Mouse (Mus musculus) liver, embryonic 11.5 days (tissue): ENCODE results near the gene Barx2. TPM values are rescaled to one million over a fixed set of nuclear protein-coding genes. Genes with fewer than 3 reads are reported as not detected.

Source experiments
- ATAC-seq: fragments of 200-750 bp; cut with Nextera tagmentation; replicated peaks from 2 replicates; pipeline ENCODE4 v1.8.0; 2017; ENCODE audit warnings: moderate number of reproducible peaks, mild to moderate bottlenecking, moderate TSS enrichment, moderate library complexity; ENCODE audit not compliant: low FRiP score
- DNase-seq: peaks from one replicate; pipeline ENCODE4 v3.0.0-alpha.2; 2017; ENCODE audit warnings: low spot score
- H3K27ac ChIP-seq: fragments of 300-500 bp; sonication (generic); 2 replicates; pipeline ENCODE4 v1.5.1; 2014; ENCODE audit warnings: mild to moderate bottlenecking, low read depth, low read length, control low read depth
- H3K27me3 ChIP-seq: fragments of 300-500 bp; sonication (generic); replicated peaks from 2 replicates; pipeline ENCODE4 v1.6.1; 2014; ENCODE audit warnings: low read length, mixed read lengths; ENCODE audit not compliant: control insufficient read depth, insufficient read depth
- H3K36me3 ChIP-seq: fragments of 300-500 bp; sonication (generic); 2 replicates; pipeline ENCODE4 v1.6.1; 2014; ENCODE audit warnings: mild to moderate bottlenecking, low read length, moderate library complexity, mixed read lengths; ENCODE audit not compliant: control insufficient read depth, insufficient read depth
- H3K4me1 ChIP-seq: fragments of 300-500 bp; sonication (generic); replicated peaks from 2 replicates; pipeline ENCODE4 v1.6.1; 2014; ENCODE audit warnings: low read length, mixed read lengths; ENCODE audit not compliant: control insufficient read depth, insufficient read depth
- H3K4me2 ChIP-seq: fragments of 300-500 bp; sonication (generic); 2 replicates; pipeline ENCODE4 v1.6.1; 2014; ENCODE audit warnings: mild to moderate bottlenecking, control low read depth, moderate library complexity
- H3K4me3 ChIP-seq: fragments of 300-500 bp; sonication (generic); 2 replicates; pipeline ENCODE4 v1.5.1; 2014; ENCODE audit warnings: low read depth, low read length, control low read depth
- H3K9ac ChIP-seq: fragments of 300-500 bp; sonication (generic); 2 replicates; pipeline ENCODE4 v1.6.1; 2014; ENCODE audit warnings: low read depth, low read length, control low read depth
- H3K9me3 ChIP-seq: fragments of 300-500 bp; sonication (generic); 2 replicates; pipeline ENCODE4 v1.6.1; 2016; ENCODE audit warnings: low read length, inconsistent platforms, mixed read lengths; ENCODE audit not compliant: control insufficient read depth
- WGBS: fragments of 180-500 bp; shearing (Covaris S2); extraction: QIAGEN DNeasy Blood & Tissue Kit; methylation state at CpG from one replicate; pipeline ENCODE4 v1.1.7; 2014; 5-methylcytosine and 5-hydroxymethylcytosine counted together
- polyA plus RNA-seq: library from polyadenylated mRNA; unstranded; fragments of >200 nt; fragmentation: Nextera tagmentation; extraction: Ambion mirVana; gene quantifications from 2 replicates; pipeline ENCODE4 v1.2.1, GENCODE M21; 2014

Gene Barx2
- polyA plus RNA-seq, 1 experiment from 2014 or later: not detected

DNA sequence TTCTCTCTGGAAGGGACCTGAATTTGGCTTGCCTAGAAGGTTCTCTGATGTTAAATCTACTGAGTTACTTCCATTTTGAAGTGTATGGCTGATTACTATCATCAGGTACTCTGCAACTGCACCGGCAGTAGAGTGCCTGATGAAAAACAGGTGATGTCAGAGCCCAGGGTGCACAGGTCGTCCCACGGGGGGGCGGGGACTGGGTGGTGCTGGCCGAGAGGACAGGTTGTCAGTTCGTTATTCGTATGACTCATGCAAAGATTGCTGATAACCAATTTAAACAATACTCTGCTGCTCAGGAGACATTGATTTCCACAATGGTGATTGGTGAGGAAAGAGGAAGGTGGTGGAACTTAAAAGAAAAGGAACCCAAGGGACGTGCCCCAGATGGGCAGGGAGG is 61.6 kb downstream of the Barx2 start:
- Histone ChIP-seq H3K27ac (no peak overlapping the region), H3K9ac (no peak overlapping the region), H3K27me3 (no peaks in the 10 kb centered on the region), H3K4me2 (no peak overlapping the region), H3K4me1 (no peaks in the 10 kb centered on the region), H3K36me3 (no peaks in the 10 kb centered on the region), H3K4me3 (no peak overlapping the region), H3K9me3 (no peaks in the 10 kb centered on the region)
- 40% methylated on average over 8 of the region's 8 CpGs for WGBS
- no peak for DNase-seq
- ATAC-seq: no peak

DNA sequence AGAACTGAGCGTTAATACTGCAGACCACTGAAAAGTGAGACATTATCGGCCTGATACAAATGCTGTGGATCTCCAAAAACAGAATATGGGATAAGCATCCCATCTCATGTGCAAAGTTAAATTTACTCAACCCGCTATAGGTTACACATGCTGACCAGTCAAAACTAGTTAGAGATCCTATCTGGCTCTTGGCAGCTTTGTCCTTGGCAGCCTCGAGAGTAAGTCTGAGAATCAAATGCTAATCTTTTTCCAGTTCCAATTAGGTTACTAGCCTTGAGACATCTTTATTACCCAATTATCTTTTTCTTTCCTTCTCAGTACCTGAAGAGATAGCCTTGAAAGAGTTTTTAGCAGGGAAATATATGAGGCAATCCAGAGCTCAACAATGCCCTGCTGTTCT is 62.6 kb downstream of the Barx2 start:
- Histone ChIP-seq H3K27me3 (no peaks in the 10 kb centered on the region), H3K9me3 (no peaks in the 10 kb centered on the region), H3K4me3 (no peak overlapping the region), H3K4me1 (no peaks in the 10 kb centered on the region), H3K27ac (no peak overlapping the region), H3K4me2 (no peak overlapping the region), H3K9ac (no peak overlapping the region), H3K36me3 (no peaks in the 10 kb centered on the region)
- ATAC-seq (no peak), DNase-seq (no peak)
- WGBS: 80% methylated on average over 4 of the region's 4 CpGs

GRCm38 (mm10) chr9:31849387-31849786 is 63.9 kb downstream of the Barx2 start:
- 79% methylated on average over 7 of the region's 7 CpGs for WGBS
- Histone ChIP-seq H3K4me2 (no peak overlapping the region), H3K4me3 (no peak overlapping the region), H3K36me3 (no peaks in the 10 kb centered on the region), H3K27ac (no peak overlapping the region), H3K9me3 (no peaks in the 10 kb centered on the region), H3K9ac (no peak overlapping the region), H3K4me1 (no peaks in the 10 kb centered on the region), H3K27me3 (no peaks in the 10 kb centered on the region)
- no peak for DNase-seq
- ATAC-seq: no peak

- WGBS: 70% methylated on average over 5 of the region's 5 CpGs
- no peak for DNase-seq
- no peak for ATAC-seq
- Histone ChIP-seq H3K4me1 (no peaks in the 10 kb centered on the region), H3K9ac (no peak overlapping the region), H3K9me3 (no peaks in the 10 kb centered on the region), H3K4me3 (no peak overlapping the region), H3K27me3 (no peaks in the 10 kb centered on the region), H3K4me2 (no peak overlapping the region), H3K27ac (no peak overlapping the region), H3K36me3 (no peaks in the 10 kb centered on the region)
Observed at GRCm38 (mm10) chr9:31844614-31845013, 68.6 kb downstream of the Barx2 start.

GRCm38 (mm10) chr9:31841108-31841815 is 72.0 kb downstream of the Barx2 start:
- WGBS: 55% methylated on average over 10 of the region's 10 CpGs
- no peak for DNase-seq

DNA sequence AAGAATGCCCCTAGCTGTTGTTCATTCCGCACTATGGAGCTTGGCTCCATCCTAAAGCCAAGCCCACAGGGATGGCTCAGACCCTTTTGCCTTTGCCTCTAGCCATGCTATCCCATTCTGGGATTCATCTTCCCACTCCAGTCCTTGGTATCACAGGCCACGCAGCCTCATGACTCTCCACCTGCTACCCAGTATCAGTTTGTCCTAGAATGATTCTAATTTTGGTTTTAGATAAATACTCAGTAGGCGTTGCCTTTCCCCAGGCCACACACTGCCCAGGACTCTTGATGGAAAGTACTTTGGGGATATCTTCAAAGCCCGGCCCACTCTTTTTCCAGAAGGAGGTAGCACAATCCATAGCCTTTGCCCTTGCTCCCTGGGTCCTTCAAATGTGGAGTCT is 72.7 kb downstream of the Barx2 start:
- H3K4me3 ChIP-seq: no peak overlapping the region
- no peak overlapping the region for H3K4me2 ChIP-seq
- H3K27ac ChIP-seq: no peak overlapping the region
- H3K9ac ChIP-seq: no peak overlapping the region
- ATAC-seq: no peak
- H3K27me3 ChIP-seq: no peaks in the 10 kb centered on the region
- no peaks in the 10 kb centered on the region for H3K9me3 ChIP-seq
- no peaks in the 10 kb centered on the region for H3K36me3 ChIP-seq
- no peaks in the 10 kb centered on the region for H3K4me1 ChIP-seq
- WGBS: 84% methylated on average over 4 of the region's 4 CpGs
- DNase-seq: no peak

More at GRCm38 (mm10) chr9:31841108-31841815, 72.0 kb downstream of the Barx2 start:
- Histone ChIP-seq H3K9ac (no peak overlapping the region), H3K4me3 (no peak overlapping the region), H3K36me3 (no peaks in the 10 kb centered on the region), H3K27me3 (no peaks in the 10 kb centered on the region), H3K4me1 (no peaks in the 10 kb centered on the region), H3K9me3 (no peaks in the 10 kb centered on the region), H3K4me2 (no peak overlapping the region), H3K27ac (no peak overlapping the region)
- no peak for ATAC-seq

GRCm38 (mm10) chr9:31840037-31840436 is 73.2 kb downstream of the Barx2 start:
- 80% methylated on average over 3 of the region's 3 CpGs for WGBS
- DNase-seq: no peak

GRCm38 (mm10) chr9:31839106-31840027 is 73.9 kb downstream of the Barx2 start:
- 60% methylated on average over 15 of the region's 15 CpGs for WGBS
- Histone ChIP-seq H3K4me1 (no peaks in the 10 kb centered on the region), H3K9ac (no peak overlapping the region), H3K9me3 (no peaks in the 10 kb centered on the region), H3K4me2 (no peak overlapping the region), H3K27me3 (no peaks in the 10 kb centered on the region), H3K36me3 (no peaks in the 10 kb centered on the region), H3K4me3 (no peak overlapping the region), H3K27ac (no peak overlapping the region)
- no peak for DNase-seq
- no peak for ATAC-seq

More at GRCm38 (mm10) chr9:31840037-31840436, 73.2 kb downstream of the Barx2 start:
- no peaks in the 10 kb centered on the region for H3K9me3 ChIP-seq
- no peaks in the 10 kb centered on the region for H3K36me3 ChIP-seq
- no peak for ATAC-seq
- H3K9ac ChIP-seq: no peak overlapping the region
- H3K4me1 ChIP-seq: no peaks in the 10 kb centered on the region
- no peaks in the 10 kb centered on the region for H3K27me3 ChIP-seq
- no peak overlapping the region for H3K4me3 ChIP-seq
- no peak overlapping the region for H3K4me2 ChIP-seq
- no peak overlapping the region for H3K27ac ChIP-seq
